Mouse (Mus musculus) cortical plate, adult 2 months (tissue): ENCODE results near the gene Sox13.

ENCODE experiments used
- CTCF ChIP-seq: fragments of 200-500 bp; IDR thresholded peaks from 2 replicates; pipeline ENCODE4 v1.5.1; 2011; ENCODE audit warnings: mild to moderate bottlenecking, control low read depth, low read length; ENCODE audit not compliant: insufficient read depth; ENCODE audit errors: extremely low read depth
- POLR2A ChIP-seq: fragments of 200-500 bp; IDR thresholded peaks from 2 replicates; pipeline ENCODE4 v1.6.1; 2011; ENCODE audit warnings: mild to moderate bottlenecking, low read length, control low read depth; ENCODE audit not compliant: insufficient read depth; ENCODE audit errors: extremely low read depth

DNA sequence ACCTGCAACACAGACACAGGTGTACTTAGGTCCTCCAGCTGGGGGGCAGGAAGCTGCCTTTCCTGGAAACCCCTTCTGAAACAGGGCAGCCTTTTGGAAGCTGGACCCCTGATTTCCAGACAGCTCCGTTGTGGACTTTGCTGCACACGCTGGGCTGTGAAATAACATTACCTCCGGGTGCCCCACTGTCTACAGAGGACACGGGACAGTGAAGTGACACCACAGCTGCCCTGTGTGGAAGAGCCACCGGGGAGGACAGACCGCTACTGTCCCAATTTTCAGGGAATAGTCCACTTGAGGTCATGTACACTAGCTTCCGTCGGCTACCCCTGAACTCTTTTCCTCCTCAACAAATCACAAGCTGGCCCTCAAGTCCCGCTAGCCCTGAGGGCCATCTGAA is 15.9 kb downstream of the Sox13 start:
- TF ChIP-seq CTCF (no peak), POLR2A (no peak)
